Mouse (Mus musculus) left cerebral cortex, postnatal 25 days (tissue): ENCODE results near the gene Dcaf17. TPM values are rescaled to one million over a fixed set of nuclear protein-coding genes. Genes with fewer than 3 reads are reported as not detected.

Experiments
- DNase-seq, 2 experiments: peaks; one replicate each; pipeline ENCODE4 v3.0.0; 2022; ENCODE audit warnings: low spot score in 2 of 2, mixed read lengths in 1 of 2
- intact Hi-C: fragments of 180-260 bp; cut with DNase I; formaldehyde crosslinking; loops from one replicate; pipeline ENCODE4 v1.15.1; 2025
- total RNA-seq, 2 experiments: library from RNA; stranded (reverse); gene quantifications; 2 replicates each; pipeline ENCODE4 v1.2.3; 2021

Gene Dcaf17
- 10 to 100 TPM; 11.6 to 16.9 TPM for total RNA-seq

GRCm38 (mm10) chr2:71055300-71056114 lies at the start of gene Dcaf17, which contains the start of gene Mettl8:
Gene Dcaf17, plus strand, starts transcription at chr2:71055328.
Gene Mettl8, minus strand, starts transcription at chr2:71055583.
- intact Hi-C loops = no loop called here
- DNase-seq = peak; percentile 86 to 95

- DNase-seq = no peak
- intact Hi-C loops = no loop called here
Observed at GRCm38 (mm10) chr2:71011816-71012215, 43.3 kb upstream of the Dcaf17 start.

- intact Hi-C loops = no loop called here
- no peak for DNase-seq
Observed at GRCm38 (mm10) chr2:71013521-71013920, 41.6 kb upstream of the Dcaf17 start.

GRCm38 (mm10) chr2:71019277-71019676 lies 35.9 kb upstream of the Dcaf17 start:
- peak in 1 of 2 experiments; percentile 46 for DNase-seq

DNA sequence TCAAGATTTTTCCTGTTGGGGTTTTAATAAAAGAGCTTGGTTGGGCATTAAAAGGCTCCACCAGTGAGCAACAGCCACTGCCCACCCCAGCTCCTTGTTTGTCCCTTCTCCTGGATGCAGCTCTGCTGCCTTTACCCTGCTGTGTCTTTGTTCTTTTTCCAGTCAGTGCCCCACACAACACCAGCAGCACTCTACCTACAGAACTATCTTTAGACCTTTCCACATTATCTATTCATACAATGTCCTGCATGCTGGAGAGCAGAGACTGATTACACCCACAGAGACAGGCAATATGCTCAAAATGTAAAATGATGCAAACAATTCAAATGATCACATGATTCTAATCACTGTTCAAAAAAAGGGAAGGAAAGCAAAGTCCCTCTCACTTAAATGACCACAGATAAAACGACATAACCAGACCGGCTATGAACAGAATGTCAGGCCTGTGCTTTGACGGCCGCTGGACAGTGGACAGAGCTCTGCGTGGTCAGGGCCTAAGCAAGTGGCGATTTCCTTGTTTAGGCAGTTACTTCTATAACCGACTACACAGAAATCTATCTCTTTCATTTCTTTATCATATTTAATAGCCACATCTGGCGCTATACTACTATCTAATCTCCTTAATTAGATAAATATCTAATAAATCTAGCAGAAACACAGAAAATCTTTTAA lies 35.3 kb upstream of the Dcaf17 start:
- intact Hi-C loops = loop anchor here (5.0 kb wide), 1 partner anchor 58 kb away; no protein-coding TSS in a partner anchor
- peak in 1 of 2 experiments; percentile 36 for DNase-seq

More at GRCm38 (mm10) chr2:71019277-71019676, 35.9 kb upstream of the Dcaf17 start:
- intact Hi-C loops = no loop called here

DNA sequence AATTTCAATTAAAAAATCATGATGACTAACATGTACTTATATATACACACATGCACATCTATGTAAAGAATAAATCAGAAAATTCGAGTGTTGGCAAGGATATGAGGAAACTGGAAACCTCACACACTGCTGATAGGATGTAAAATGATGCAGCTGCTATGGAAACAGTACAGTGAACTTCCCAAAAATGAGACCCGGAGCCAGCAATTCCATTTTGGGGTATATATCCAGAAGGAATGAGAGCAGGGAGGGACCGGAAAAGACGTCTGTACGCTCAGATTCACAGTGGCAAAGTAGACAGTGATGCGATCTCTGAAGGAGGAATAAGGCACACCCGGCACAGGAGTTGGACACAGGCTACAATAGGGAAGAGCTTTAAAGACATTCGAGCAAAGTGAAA lies 34.5 kb upstream of the Dcaf17 start:
- intact Hi-C loops = loop anchor here (5.0 kb wide), 1 partner anchor 58 kb away; no protein-coding TSS in a partner anchor
- peak in 1 of 2 experiments; percentile 66 for DNase-seq

- DNase-seq = no peak
Observed at GRCm38 (mm10) chr2:71022991-71023390, 32.1 kb upstream of the Dcaf17 start.

GRCm38 (mm10) chr2:71023986-71024385 lies 31.1 kb upstream of the Dcaf17 start:
- intact Hi-C loops = loop anchor here (5.0 kb wide), 1 partner anchor 62 kb away; no protein-coding TSS in a partner anchor
- DNase-seq = no peak

More at GRCm38 (mm10) chr2:71022991-71023390, 32.1 kb upstream of the Dcaf17 start:
- intact Hi-C loops = loop anchor here (5.0 kb wide), 1 partner anchor 61 kb away; no protein-coding TSS in a partner anchor

GRCm38 (mm10) chr2:71025576-71026315 lies 29.4 kb upstream of the Dcaf17 start:
- DNase-seq = no peak
- intact Hi-C loops = no loop called here

- intact Hi-C loops = no loop called here
- no peak for DNase-seq
Observed at GRCm38 (mm10) chr2:71026787-71027186, 28.3 kb upstream of the Dcaf17 start.

DNA sequence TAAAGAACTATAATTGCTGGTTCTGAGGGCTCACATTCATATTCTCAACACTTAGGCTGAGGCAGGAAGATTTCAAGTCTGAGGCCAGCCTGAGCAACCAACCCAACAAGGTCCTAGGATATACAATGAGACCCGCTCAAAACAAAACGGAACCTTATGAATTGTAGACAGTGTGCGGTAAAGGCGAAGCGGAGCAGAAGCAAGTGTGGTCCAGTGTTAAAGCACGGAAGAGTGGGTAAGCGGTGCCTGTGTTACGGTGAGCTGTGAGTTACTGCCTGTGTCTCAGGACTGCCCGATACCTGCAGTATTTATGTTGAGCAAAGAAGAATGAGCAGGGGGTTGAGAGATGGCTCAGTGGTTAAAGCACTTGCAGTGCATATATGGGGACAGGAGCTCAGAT lies 27.5 kb upstream of the Dcaf17 start:
- DNase-seq = no peak
- intact Hi-C loops = no loop called here

GRCm38 (mm10) chr2:71030663-71031062 lies 24.5 kb upstream of the Dcaf17 start:
- DNase-seq = no peak
- intact Hi-C loops = no loop called here

DNA sequence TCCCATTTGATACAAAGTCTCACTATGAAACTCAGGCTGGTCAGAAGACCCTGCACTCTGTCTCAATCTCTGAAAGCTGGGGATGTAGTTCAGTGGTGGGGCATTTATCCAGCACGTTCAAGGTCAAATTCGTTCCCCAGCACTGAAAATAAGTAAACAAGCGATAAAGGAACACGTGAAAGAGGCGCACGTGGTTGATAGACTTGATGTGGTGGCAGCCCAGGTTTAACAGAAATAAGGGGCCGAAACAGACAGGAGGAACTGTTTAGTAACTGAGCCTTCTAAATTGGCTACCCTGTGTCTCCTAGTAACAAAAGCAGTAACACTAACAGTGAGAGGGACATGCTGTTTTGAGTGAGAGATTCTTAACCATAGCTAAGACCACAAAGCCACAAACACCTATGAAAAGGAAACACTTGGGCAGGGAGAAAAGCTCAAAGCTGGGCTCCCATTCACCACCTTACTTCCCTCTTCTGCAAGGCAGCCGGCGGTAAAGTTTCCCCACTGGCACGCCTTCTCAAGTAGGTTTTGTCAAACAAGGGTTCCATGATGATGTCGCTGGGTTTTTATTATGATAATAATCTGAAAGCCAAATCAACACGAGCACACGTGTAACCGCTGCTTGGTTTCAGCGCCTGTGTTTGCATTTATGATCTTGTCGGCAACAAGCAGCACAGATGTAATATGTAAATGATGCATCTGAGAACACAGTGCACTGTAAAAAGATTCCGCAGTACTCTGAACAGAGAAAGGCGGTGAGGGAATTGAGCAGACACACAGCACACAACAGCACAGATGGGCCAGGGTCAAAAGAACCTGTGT lies 22.9 kb upstream of the Dcaf17 start:
- DNase-seq = peak in 1 of 2 experiments; percentile 50
- intact Hi-C loops = no loop called here

GRCm38 (mm10) chr2:71033014-71033413 lies 22.1 kb upstream of the Dcaf17 start:
- intact Hi-C loops = no loop called here
- no peak for DNase-seq

DNA sequence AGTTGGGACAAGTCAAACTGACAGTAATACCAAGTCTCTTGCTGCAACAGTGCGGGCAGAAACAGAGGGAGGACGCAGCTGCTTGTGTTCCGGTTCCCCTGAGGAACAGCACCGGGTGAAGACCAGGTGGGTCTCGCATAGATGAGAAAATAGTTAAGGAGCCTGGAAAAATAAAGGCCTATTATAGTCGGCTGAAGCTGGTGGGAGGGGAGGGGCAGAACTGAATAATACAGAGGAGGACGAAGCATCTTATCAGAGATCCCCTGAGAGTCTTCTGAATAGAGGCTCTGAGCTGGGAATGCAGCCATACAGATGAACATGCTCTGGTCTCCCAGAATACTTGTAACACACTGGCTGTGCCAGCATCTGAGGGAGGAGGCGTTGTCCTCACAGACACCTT lies 21.1 kb upstream of the Dcaf17 start:
- intact Hi-C loops = no loop called here
- DNase-seq = peak in 1 of 2 experiments; percentile 28

GRCm38 (mm10) chr2:71037447-71037846 lies 17.7 kb upstream of the Dcaf17 start:
- intact Hi-C loops = loop anchor here (5.0 kb wide), 1 partner anchor 210 kb away; the partner anchor contains the start of gene Tlk1
- no peak for DNase-seq

DNA sequence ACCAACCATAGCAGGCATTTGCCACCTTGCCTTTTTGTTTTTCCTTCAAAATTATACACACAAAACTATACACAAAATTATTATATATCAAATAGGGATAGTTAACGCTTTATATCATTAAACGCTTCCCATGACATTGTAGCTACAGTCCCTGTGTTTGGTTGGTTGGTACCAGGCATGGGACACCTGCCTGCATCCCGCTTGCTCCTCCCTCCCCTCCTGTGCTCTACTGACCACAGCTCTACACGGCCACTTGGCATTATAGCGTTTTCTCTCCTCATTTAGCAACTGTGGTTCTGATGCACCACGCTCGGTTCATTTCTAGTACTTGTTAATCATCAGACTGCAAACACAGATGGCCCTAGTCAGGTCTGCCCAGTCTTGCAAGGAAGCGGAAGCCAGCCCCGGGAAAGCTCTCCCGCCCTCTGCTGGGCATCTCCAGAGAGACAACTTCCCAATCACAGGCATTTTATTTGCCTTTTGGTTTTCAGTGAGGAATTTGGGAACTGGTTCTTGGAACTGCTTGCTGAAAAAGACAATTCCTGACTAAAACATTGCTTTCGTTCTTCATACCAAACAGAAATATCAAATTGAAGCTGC lies 15.5 kb upstream of the Dcaf17 start:
- DNase-seq = peak; percentile 81 to 93
- intact Hi-C loops = loop anchor here (1.0 to 5.0 kb wide), 2 partner anchors 212 to 259 kb away; partner anchors contain the start of gene Tlk1

DNA sequence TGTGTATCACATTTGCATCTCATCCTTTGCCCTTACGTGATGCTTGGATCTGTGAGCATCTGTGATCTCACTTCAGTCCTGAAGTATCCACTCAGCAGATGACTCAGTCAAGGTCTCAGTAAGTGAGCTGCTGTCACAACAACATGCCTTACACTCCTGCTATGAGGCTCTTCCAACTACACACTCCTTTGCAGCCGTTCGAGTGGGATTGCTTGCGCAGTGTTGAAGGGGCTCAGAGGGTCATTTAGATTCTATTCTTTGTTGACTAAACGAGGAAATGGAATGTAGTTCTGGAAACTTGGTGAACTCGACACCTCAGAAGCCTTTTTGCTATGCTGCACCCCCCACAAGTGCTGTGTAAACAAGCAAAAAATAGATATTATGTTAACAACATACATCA lies 9.0 kb upstream of the Dcaf17 start:
- no peak for DNase-seq
- intact Hi-C loops = no loop called here
